Mouse (Mus musculus): ENCODE results near the gene Gpr83. TPM values are rescaled to one million over a fixed set of nuclear protein-coding genes. Genes with fewer than 3 reads are reported as not detected.

Gpr83 gene
- polyA plus RNA-seq (2015; fragmentation: Nextera tagmentation; extraction: Ambion mirVana), result 0.64 and 0.72 TPM in 2 replicates

GRCm38 (mm10) chr9:14859868-14860639, at the start of gene Gpr83:
TSS of gene Gpr83 (plus strand) at chr9:14860210.

GRCm38 (mm10) chr9:14903581-14904378, 43.8 kb downstream of the Gpr83 start, which contains the start of gene Izumo1r:
TSS of gene Izumo1r (minus strand) at chr9:14903949.

Other genes starting within 250 kb of the Gpr83 start
- gene Amotl1, start 215.2 kb upstream of the Gpr83 start, polyA plus RNA-seq (2015; fragmentation: Nextera tagmentation; extraction: Ambion mirVana), result 42.0 and 54.9 TPM in 2 replicates
- gene Piwil4, start 119.5 kb upstream of the Gpr83 start, polyA plus RNA-seq (2015; fragmentation: Nextera tagmentation; extraction: Ambion mirVana), result 0.24 and 0.39 TPM in 2 replicates
- 0.77 and 0.95 TPM in 2 replicates for gene Fut4, start 107.8 kb upstream of the Gpr83 start, polyA plus RNA-seq (2015; fragmentation: Nextera tagmentation; extraction: Ambion mirVana)
- not detected in 2 replicates for gene 1700012B09Rik, start 89.2 kb upstream of the Gpr83 start, polyA plus RNA-seq (2015; fragmentation: Nextera tagmentation; extraction: Ambion mirVana)
- 7.4 and 8.2 TPM in 2 replicates for gene Mre11a, start 75.6 kb upstream of the Gpr83 start, polyA plus RNA-seq (2015; fragmentation: Nextera tagmentation; extraction: Ambion mirVana)
- 18.2 and 18.5 TPM in 2 replicates for gene Ankrd49, start 75.4 kb upstream of the Gpr83 start, polyA plus RNA-seq (2015; fragmentation: Nextera tagmentation; extraction: Ambion mirVana)
- gene Izumo1r, start 43.7 kb downstream of the Gpr83 start, polyA plus RNA-seq (2015; fragmentation: Nextera tagmentation; extraction: Ambion mirVana), result 0.17 and 0.23 TPM in 2 replicates
- gene Panx1, start 185.3 kb downstream of the Gpr83 start, polyA plus RNA-seq (2015; fragmentation: Nextera tagmentation; extraction: Ambion mirVana), result 35.3 and 37.2 TPM in 2 replicates

All from skeletal muscle tissue, postnatal 0 days (tissue).